Mouse (Mus musculus) ES-Bruce4 (cell line): Measurements from ENCODE around the gene Xpc. TPM values are rescaled to one million over a fixed set of nuclear protein-coding genes. Genes with fewer than 3 reads are reported as not detected.
A peak's percentile ranks its signal among the peaks of the same experiment; 100 is the strongest.

Source experiments
- H3K27ac ChIP-seq: 2 replicates; pipeline ENCODE4 v1.5.1; 2012; ENCODE audit warnings: low read length, inconsistent platforms; ENCODE audit not compliant: insufficient read depth
- H3K27me3 ChIP-seq: 2 replicates; pipeline ENCODE4 v1.6.1; 2012; ENCODE audit warnings: mild to moderate bottlenecking, low read length, inconsistent platforms; ENCODE audit not compliant: control insufficient read depth, poor library complexity, insufficient read depth, severe bottlenecking
- H3K36me3 ChIP-seq: 2 replicates; pipeline ENCODE4 v1.6.1; 2012; ENCODE audit warnings: inconsistent platforms, mild to moderate bottlenecking, low read length, moderate library complexity; ENCODE audit not compliant: control insufficient read depth, poor library complexity, insufficient read depth, severe bottlenecking
- H3K4me1 ChIP-seq: one replicate; pipeline ENCODE4 v1.8.1; 2011; ENCODE audit warnings: low read length; ENCODE audit not compliant: control insufficient read depth, insufficient read depth
- H3K4me3 ChIP-seq: 2 replicates; pipeline ENCODE4 v1.5.1; 2011; ENCODE audit warnings: low read depth, mild to moderate bottlenecking, low read length
- H3K9ac ChIP-seq: 2 replicates; pipeline ENCODE4 v1.6.1; 2012; ENCODE audit warnings: low read depth, mild to moderate bottlenecking, inconsistent platforms; ENCODE audit not compliant: poor library complexity, severe bottlenecking
- H3K9me3 ChIP-seq: replicated peaks from 2 replicates; pipeline ENCODE4 v1.6.1; 2012; ENCODE audit warnings: mild to moderate bottlenecking, low read length, inconsistent platforms; ENCODE audit not compliant: control insufficient read depth, poor library complexity, insufficient read depth, severe bottlenecking
- CTCF ChIP-seq: IDR thresholded peaks from one replicate; pipeline ENCODE4 v1.8.1; 2011; ENCODE audit warnings: low read depth, low read length
- EP300 ChIP-seq: IDR thresholded peaks from 2 replicates; pipeline ENCODE4 v1.6.1; 2011; ENCODE audit warnings: low read depth, low read length; ENCODE audit not compliant: insufficient read depth
- POLR2A ChIP-seq: IDR thresholded peaks from one replicate; pipeline ENCODE4 v1.8.1; 2011; ENCODE audit warnings: low read length; ENCODE audit not compliant: insufficient read depth
- polyA plus RNA-seq: library from polyadenylated mRNA; stranded (reverse); fragments of >200 nt; gene quantifications from 2 replicates; pipeline ENCODE4 v1.2.4, GENCODE M21; 2011; ENCODE audit warnings: low read depth; ENCODE audit not compliant: missing spikeins, insufficient read depth, insufficient read length

Gene Xpc
- polyA plus RNA-seq, 1 experiment, result 16.5 TPM

DNA sequence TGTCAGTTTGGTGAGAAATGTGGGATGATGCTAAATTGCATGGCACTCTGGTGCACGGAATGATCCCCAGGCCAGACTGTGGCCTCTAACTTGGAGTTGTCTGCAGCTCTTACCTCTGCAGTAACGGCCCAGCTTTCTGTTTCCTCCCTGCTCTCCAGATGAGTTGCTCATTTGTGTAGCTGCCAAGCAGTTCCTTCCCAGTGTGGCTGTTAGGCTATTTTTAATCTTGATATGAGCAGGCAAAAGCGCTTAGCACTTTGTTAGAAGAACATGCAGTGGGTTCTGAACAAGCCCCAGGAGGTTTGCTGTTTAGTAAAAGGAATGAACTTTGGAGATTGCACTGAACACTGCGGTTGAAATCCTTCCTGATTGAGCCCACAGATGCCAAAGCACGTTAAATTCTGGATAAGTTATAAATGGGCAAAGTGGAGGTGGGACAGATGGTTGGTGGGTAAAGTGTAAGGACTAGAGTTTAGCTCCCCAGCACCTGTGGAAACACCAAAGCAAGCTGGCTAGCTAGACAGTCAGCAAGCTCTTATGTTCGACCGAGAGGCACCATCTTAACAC, 2.8 kb upstream of the Xpc start:
- no peaks in the 10 kb centered on the region for H3K9me3 ChIP-seq
- no peaks in the 10 kb centered on the region for H3K27me3 ChIP-seq
- no peak for TF ChIP-seq POLR2A
- no peak for TF ChIP-seq EP300
- TF ChIP-seq CTCF, result no peak
- peaks cover 53% of the 10 kb centered on the region for H3K36me3 ChIP-seq
- no peak overlapping the region for H3K27ac ChIP-seq
- H3K4me1 ChIP-seq, result no peaks in the 10 kb centered on the region
- H3K9ac ChIP-seq, result no peak overlapping the region
- H3K4me3 ChIP-seq, result no peak overlapping the region

DNA sequence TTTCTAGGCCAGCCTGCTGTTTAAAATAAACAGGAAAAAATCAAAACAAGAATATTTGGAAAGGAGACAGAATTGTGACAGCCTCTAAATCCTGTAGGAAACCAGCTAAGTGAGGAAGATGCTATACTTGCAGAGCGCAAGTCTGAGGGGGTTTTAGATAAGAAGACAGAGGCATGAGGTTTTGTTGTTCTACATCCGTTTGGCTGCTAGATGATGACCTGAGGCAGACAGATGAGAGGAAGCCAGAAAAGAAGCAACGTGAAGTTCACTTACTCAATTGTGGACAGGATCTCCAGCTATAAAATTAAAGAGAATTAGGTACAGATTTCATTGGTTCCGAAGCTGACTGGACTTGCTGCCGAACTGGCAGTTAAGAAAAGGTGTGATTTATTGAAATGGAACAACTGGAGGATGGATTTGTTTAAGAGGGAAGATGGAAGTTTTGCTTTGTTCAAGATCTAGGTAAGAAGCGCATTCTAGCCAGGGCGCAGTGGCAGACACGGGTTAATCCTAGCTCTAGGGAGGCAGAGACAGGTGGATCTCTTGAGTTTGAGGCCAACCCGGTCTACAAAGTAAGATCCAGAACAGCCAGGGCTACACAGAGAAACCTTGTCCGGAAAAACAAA, 838 bp downstream of the Xpc start:
- Histone ChIP-seq H3K27me3 (no peaks in the 10 kb centered on the region), H3K4me1 (no peaks in the 10 kb centered on the region), H3K27ac (no peak overlapping the region), H3K36me3 (peaks cover 24% of the 10 kb centered on the region), H3K9me3 (no peaks in the 10 kb centered on the region), H3K9ac (peak overlapping the region; percentile 77), H3K4me3 (peak overlapping the region; percentile 88)
- no peak for TF ChIP-seq CTCF
- TF ChIP-seq EP300, result no peak

DNA sequence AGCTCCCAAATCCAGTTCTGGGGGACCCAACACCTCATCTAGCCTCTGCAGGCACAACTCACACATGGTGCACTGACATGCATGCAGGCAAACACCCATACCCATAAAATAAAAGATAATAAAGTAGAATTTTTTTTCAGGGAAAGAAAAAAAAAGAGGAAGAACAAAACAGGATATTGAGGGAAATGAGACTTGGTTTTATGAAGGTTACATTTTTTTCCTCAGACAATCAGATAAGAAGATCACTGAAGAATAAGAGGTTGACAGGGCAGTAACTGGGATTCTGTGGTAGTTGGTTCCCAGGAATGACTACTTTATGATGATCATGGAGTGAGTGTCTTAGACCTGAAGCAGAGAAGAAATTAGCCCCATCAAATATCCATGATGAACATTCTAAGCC, 1.6 kb downstream of the Xpc start:
- no peaks in the 10 kb centered on the region for H3K4me1 ChIP-seq
- H3K27ac ChIP-seq, result no peak overlapping the region
- H3K36me3 ChIP-seq, result peaks cover 17% of the 10 kb centered on the region
- H3K9ac ChIP-seq, result no peak overlapping the region
- H3K9me3 ChIP-seq, result no peaks in the 10 kb centered on the region
- no peaks in the 10 kb centered on the region for H3K27me3 ChIP-seq
- TF ChIP-seq POLR2A, result no peak
- no peak for TF ChIP-seq CTCF
- no peak for TF ChIP-seq EP300
- H3K4me3 ChIP-seq, result no peak overlapping the region

DNA sequence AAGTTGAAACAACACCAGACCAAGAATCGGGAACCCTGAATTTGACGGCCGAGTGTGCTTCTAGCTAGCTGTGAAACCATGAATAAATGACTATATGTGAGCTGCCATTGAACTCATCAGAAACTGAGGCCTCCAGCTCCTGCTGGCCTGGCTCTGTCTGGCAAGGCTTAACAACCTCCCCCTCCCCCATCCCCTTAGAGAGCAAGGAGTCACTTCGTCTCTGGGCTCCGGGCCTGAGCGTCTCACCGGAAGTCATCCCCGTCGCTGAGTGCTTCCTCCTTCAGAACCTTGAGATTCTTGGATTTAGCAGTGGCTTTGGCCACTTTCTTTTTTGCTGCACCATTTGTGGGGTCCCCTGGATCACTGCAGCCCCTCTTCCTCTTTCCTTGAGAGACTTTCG, 5.5 kb downstream of the Xpc start:
- no peak overlapping the region for H3K9ac ChIP-seq
- H3K27ac ChIP-seq, result no peak overlapping the region
- H3K36me3 ChIP-seq, result peaks cover 17% of the 10 kb centered on the region
- TF ChIP-seq CTCF (no peak), EP300 (no peak), POLR2A (no peak)
- no peaks in the 10 kb centered on the region for H3K9me3 ChIP-seq
- H3K27me3 ChIP-seq, result no peaks in the 10 kb centered on the region
- H3K4me1 ChIP-seq, result no peaks in the 10 kb centered on the region
- H3K4me3 ChIP-seq, result no peak overlapping the region

DNA sequence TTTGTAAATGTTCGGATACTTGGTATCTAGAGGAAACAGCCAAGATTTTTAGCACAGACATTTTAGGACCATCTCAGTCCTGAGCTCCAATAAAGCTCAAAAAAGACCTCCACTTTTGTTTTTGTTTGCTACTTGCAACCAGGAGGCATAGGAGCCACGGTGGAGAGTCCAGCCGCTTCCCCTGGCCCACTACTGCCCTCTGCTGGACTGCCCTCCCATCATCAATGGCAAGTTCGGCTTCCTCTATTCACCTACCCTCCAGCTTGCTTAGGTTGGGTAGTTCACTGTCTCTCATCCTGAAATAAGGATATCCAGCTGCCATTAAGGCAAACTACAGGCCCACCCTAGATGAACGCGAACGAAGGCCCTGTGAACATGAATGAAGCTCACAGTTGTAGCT, 6.4 kb downstream of the Xpc start:
- Histone ChIP-seq H3K9me3 (no peaks in the 10 kb centered on the region), H3K4me1 (no peaks in the 10 kb centered on the region), H3K4me3 (no peak overlapping the region), H3K27ac (no peak overlapping the region), H3K36me3 (peaks cover 22% of the 10 kb centered on the region), H3K9ac (no peak overlapping the region), H3K27me3 (no peaks in the 10 kb centered on the region)
- TF ChIP-seq POLR2A (no peak), CTCF (peak; percentile 94), EP300 (no peak)

DNA sequence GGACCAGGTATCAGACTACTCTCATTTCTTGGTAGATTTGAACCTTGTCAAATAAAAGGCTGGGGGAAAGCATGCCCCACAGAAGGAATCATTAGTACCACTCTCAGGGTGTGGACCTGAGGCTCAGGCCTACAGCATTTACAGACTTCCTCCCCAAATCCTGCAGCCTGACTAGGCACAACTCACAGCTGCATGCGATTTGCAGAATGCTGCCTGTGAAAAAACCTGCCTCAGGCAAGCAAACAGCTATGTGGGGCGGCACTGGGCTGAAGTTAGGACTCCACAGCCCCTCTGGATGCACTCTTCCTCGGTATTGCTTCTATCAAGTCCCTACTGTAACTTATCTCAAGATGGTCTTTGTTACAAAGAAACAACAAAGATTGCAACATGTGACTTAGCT, 7.6 kb downstream of the Xpc start:
- H3K27ac ChIP-seq, result no peak overlapping the region

More for the DNA sequence above, 7.6 kb downstream of the Xpc start:
- Histone ChIP-seq H3K4me3 (no peak overlapping the region), H3K9ac (no peak overlapping the region), H3K27me3 (no peaks in the 10 kb centered on the region), H3K36me3 (peaks cover 26% of the 10 kb centered on the region), H3K9me3 (no peaks in the 10 kb centered on the region), H3K4me1 (no peaks in the 10 kb centered on the region)
- no peak for TF ChIP-seq CTCF
- TF ChIP-seq POLR2A, result no peak
- TF ChIP-seq EP300, result no peak
